Mouse (Mus musculus) liver, postnatal 0 days (tissue): ENCODE measurements around the gene Cdkl2.

Experiments used
- CTCF ChIP-seq: sonication (generic); IDR thresholded peaks from 2 replicates; pipeline ENCODE4 v1.5.1; 2016; ENCODE audit warnings: antibody characterized with exemption, low read depth
- EP300 ChIP-seq: IDR thresholded peaks from 2 replicates; pipeline ENCODE4 v1.6.1; 2016; ENCODE audit warnings: antibody characterized with exemption, low read depth, mild to moderate bottlenecking

- TF ChIP-seq CTCF: no peak
- no peak for TF ChIP-seq EP300
These were observed 37.6 kb upstream of the Cdkl2 start for GRCm38 (mm10) chr5:92081326-92081725.
